Mouse (Mus musculus) midbrain, embryonic 12.5 days (tissue): ENCODE data around the gene Ccl25. TPM values are rescaled to one million over a fixed set of nuclear protein-coding genes. Genes with fewer than 3 reads are reported as not detected.

ENCODE experiments used
- ATAC-seq: fragments of 200-750 bp; cut with Nextera tagmentation; 2 replicates; pipeline ENCODE4 v1.8.0; 2017; ENCODE audit warnings: low read depth, moderate TSS enrichment, moderate library complexity; ENCODE audit not compliant: low FRiP score
- H3K27ac ChIP-seq: fragments of 300-500 bp; sonication (generic); replicated peaks from 2 replicates; pipeline ENCODE4 v1.5.1; 2016; ENCODE audit warnings: mild to moderate bottlenecking
- H3K27me3 ChIP-seq: fragments of 300-500 bp; sonication (generic); 2 replicates; pipeline ENCODE4 v1.6.1; 2016; ENCODE audit warnings: mild to moderate bottlenecking
- H3K36me3 ChIP-seq: fragments of 300-500 bp; sonication (generic); 2 replicates; pipeline ENCODE4 v1.6.1; 2016
- H3K4me1 ChIP-seq: fragments of 300-500 bp; sonication (generic); 2 replicates; pipeline ENCODE4 v1.6.1; 2016
- H3K4me2 ChIP-seq: fragments of 300-500 bp; sonication (generic); replicated peaks from 2 replicates; pipeline ENCODE4 v1.6.1; 2016; ENCODE audit warnings: mild to moderate bottlenecking, moderate library complexity
- H3K4me3 ChIP-seq: fragments of 300-500 bp; sonication (generic); 2 replicates; pipeline ENCODE4 v1.5.1; 2016; ENCODE audit warnings: mild to moderate bottlenecking
- H3K9ac ChIP-seq: fragments of 300-500 bp; sonication (generic); replicated peaks from 2 replicates; pipeline ENCODE4 v1.6.1; 2016; ENCODE audit warnings: mild to moderate bottlenecking, moderate library complexity
- H3K9me3 ChIP-seq: fragments of 300-500 bp; sonication (generic); 2 replicates; pipeline ENCODE4 v1.6.1; 2016; ENCODE audit warnings: mild to moderate bottlenecking
- WGBS: fragments of 180-500 bp; shearing (Covaris S2); methylation state at CpG from one replicate; pipeline ENCODE4 v1.1.7; 2016; 5-methylcytosine and 5-hydroxymethylcytosine counted together
- polyA plus RNA-seq: library from polyadenylated mRNA; unstranded; fragments of >200 nt; fragmentation: Nextera tagmentation; extraction: Ambion mirVana; gene quantifications from 2 replicates; pipeline ENCODE4 v1.2.1, GENCODE M21; 2016

The Ccl25 gene
- 23.0 and 24.8 TPM in 2 replicates for polyA plus RNA-seq

- peaks cover 43% of the 10 kb centered on the region for H3K36me3 ChIP-seq
- peak within 1 kb of the TSS; percentile 99 for H3K9ac ChIP-seq
- H3K4me2 ChIP-seq: peak within 1 kb of the TSS; percentile 90
- H3K4me3 ChIP-seq: peak within 1 kb of the TSS; percentile 99
- H3K27me3 ChIP-seq: no peaks in the 10 kb centered on the region
- H3K4me1 ChIP-seq: peaks cover 27% of the 10 kb centered on the region
- under 1% methylated on average over 71 of the region's 78 CpGs for WGBS
- no peaks in the 10 kb centered on the region for H3K9me3 ChIP-seq
- ATAC-seq: peak; percentile 98
- peak within 1 kb of the TSS; percentile 89 for H3K27ac ChIP-seq
These were observed at the start of gene Ccl25, which contains the start of gene Elavl1 for GRCm38 (mm10) chr8:4324983-4325750. Gene Ccl25 (plus strand): TSS chr8:4325210. Gene Elavl1 (minus strand): TSS chr8:4325413.

- ATAC-seq: peak; percentile 98
- Histone ChIP-seq H3K36me3 (peaks cover 26% of the 10 kb centered on the region; the same call in 1 of the 2 replicates), H3K4me1 (peaks cover 10% of the 10 kb centered on the region), H3K27me3 (no peaks in the 10 kb centered on the region), H3K4me3 (peak within 1 kb of the TSS; percentile 77), H3K4me2 (peak within 1 kb of the TSS; percentile 66), H3K27ac (peak within 1 kb of the TSS; percentile 78), H3K9ac (peak within 1 kb of the TSS; percentile 76), H3K9me3 (no peaks in the 10 kb centered on the region)
- under 1% methylated on average over 39 of the region's 39 CpGs for WGBS
These were observed 49.5 kb upstream of the Ccl25 start, which contains the start of gene Timm44 for GRCm38 (mm10) chr8:4275275-4276110. Gene Timm44 (minus strand): TSS chr8:4275913.

- Histone ChIP-seq H3K27ac (peak overlapping the region; percentile 78), H3K4me1 (peaks cover 10% of the 10 kb centered on the region), H3K9me3 (no peaks in the 10 kb centered on the region), H3K9ac (peak overlapping the region; percentile 76), H3K4me3 (peak overlapping the region; percentile 77), H3K36me3 (peaks cover 20% of the 10 kb centered on the region; the same call in 1 of the 2 replicates), H3K27me3 (no peaks in the 10 kb centered on the region), H3K4me2 (peak overlapping the region; percentile 66)
- ATAC-seq: no peak
- 34% methylated on average over 9 of the region's 9 CpGs for WGBS
These were observed 48.9 kb upstream of the Ccl25 start for GRCm38 (mm10) chr8:4276111-4276465.

GRCm38 (mm10) chr8:4292738-4293137 lies 32.3 kb upstream of the Ccl25 start:
- H3K36me3 ChIP-seq: peaks cover 89% of the 10 kb centered on the region
- H3K9ac ChIP-seq: no peak overlapping the region
- ATAC-seq: no peak
- H3K27me3 ChIP-seq: no peaks in the 10 kb centered on the region
- no peak overlapping the region for H3K4me2 ChIP-seq
- 92% methylated on average over 5 of the region's 5 CpGs for WGBS
- no peak overlapping the region for H3K4me3 ChIP-seq
- H3K27ac ChIP-seq: no peak overlapping the region
- no peaks in the 10 kb centered on the region for H3K9me3 ChIP-seq
- H3K4me1 ChIP-seq: no peaks in the 10 kb centered on the region

- Histone ChIP-seq H3K4me1 (no peaks in the 10 kb centered on the region), H3K27ac (no peak overlapping the region), H3K4me2 (no peak overlapping the region), H3K27me3 (no peaks in the 10 kb centered on the region), H3K4me3 (no peak overlapping the region), H3K36me3 (peaks cover 87% of the 10 kb centered on the region), H3K9me3 (no peaks in the 10 kb centered on the region), H3K9ac (no peak overlapping the region)
- no peak for ATAC-seq
- WGBS: 93% methylated on average over 4 of the region's 4 CpGs
These were observed 27.2 kb upstream of the Ccl25 start for GRCm38 (mm10) chr8:4297822-4298221.

GRCm38 (mm10) chr8:4304124-4304547 lies 20.9 kb upstream of the Ccl25 start:
- no peaks in the 10 kb centered on the region for H3K27me3 ChIP-seq
- H3K9me3 ChIP-seq: no peaks in the 10 kb centered on the region
- WGBS: 87% methylated on average over 3 of the region's 3 CpGs
- H3K4me2 ChIP-seq: no peak overlapping the region
- no peak overlapping the region for H3K9ac ChIP-seq
- peaks cover 87% of the 10 kb centered on the region for H3K36me3 ChIP-seq
- H3K4me1 ChIP-seq: no peaks in the 10 kb centered on the region
- H3K27ac ChIP-seq: no peak overlapping the region
- ATAC-seq: no peak
- no peak overlapping the region for H3K4me3 ChIP-seq

GRCm38 (mm10) chr8:4305838-4306237 lies 19.2 kb upstream of the Ccl25 start:
- 97% methylated on average over 2 of the region's 2 CpGs for WGBS
- Histone ChIP-seq H3K4me1 (no peaks in the 10 kb centered on the region), H3K27me3 (no peaks in the 10 kb centered on the region), H3K27ac (no peak overlapping the region), H3K9me3 (no peaks in the 10 kb centered on the region), H3K4me2 (no peak overlapping the region), H3K36me3 (peaks cover 89% of the 10 kb centered on the region), H3K9ac (no peak overlapping the region), H3K4me3 (no peak overlapping the region)
- ATAC-seq: no peak

- Histone ChIP-seq H3K36me3 (peaks cover 48% of the 10 kb centered on the region), H3K27ac (no peak overlapping the region), H3K9ac (no peak overlapping the region), H3K9me3 (no peaks in the 10 kb centered on the region), H3K4me2 (no peak overlapping the region), H3K27me3 (no peaks in the 10 kb centered on the region), H3K4me3 (no peak overlapping the region), H3K4me1 (no peaks in the 10 kb centered on the region)
- no peak for ATAC-seq
These were observed 12.9 kb upstream of the Ccl25 start for GRCm38 (mm10) chr8:4312104-4312503.

- no peak overlapping the region for H3K4me2 ChIP-seq
- WGBS: 89% methylated on average over 3 of the region's 3 CpGs
- no peaks in the 10 kb centered on the region for H3K27me3 ChIP-seq
- H3K9ac ChIP-seq: no peak overlapping the region
- peaks cover 40% of the 10 kb centered on the region for H3K36me3 ChIP-seq
- H3K4me3 ChIP-seq: no peak overlapping the region
- H3K4me1 ChIP-seq: no peaks in the 10 kb centered on the region
- no peak for ATAC-seq
- no peaks in the 10 kb centered on the region for H3K9me3 ChIP-seq
- no peak overlapping the region for H3K27ac ChIP-seq
These were observed 11.5 kb upstream of the Ccl25 start for GRCm38 (mm10) chr8:4313254-4314124.

GRCm38 (mm10) chr8:4314852-4315251 lies 10.2 kb upstream of the Ccl25 start:
- Histone ChIP-seq H3K27ac (no peak overlapping the region), H3K4me1 (no peaks in the 10 kb centered on the region), H3K9me3 (no peaks in the 10 kb centered on the region), H3K4me3 (no peak overlapping the region), H3K4me2 (no peak overlapping the region), H3K27me3 (no peaks in the 10 kb centered on the region), H3K9ac (no peak overlapping the region), H3K36me3 (peaks cover 34% of the 10 kb centered on the region)
- WGBS: 92% methylated on average over 3 of the region's 3 CpGs
- no peak for ATAC-seq

GRCm38 (mm10) chr8:4318124-4318523 lies 6.9 kb upstream of the Ccl25 start:
- no peak overlapping the region for H3K9ac ChIP-seq
- WGBS: 90% methylated on average over 5 of the region's 5 CpGs
- ATAC-seq: no peak
- H3K27me3 ChIP-seq: no peaks in the 10 kb centered on the region
- peaks cover 33% of the 10 kb centered on the region for H3K36me3 ChIP-seq
- H3K9me3 ChIP-seq: no peaks in the 10 kb centered on the region
- H3K27ac ChIP-seq: no peak overlapping the region
- H3K4me3 ChIP-seq: no peak overlapping the region
- peaks cover 11% of the 10 kb centered on the region for H3K4me1 ChIP-seq
- no peak overlapping the region for H3K4me2 ChIP-seq
